Mouse (Mus musculus) liver, postnatal 0 days (tissue): Measurements from ENCODE around the gene Casp4.

ENCODE experiments used
- CTCF ChIP-seq: sonication (generic); IDR thresholded peaks from 2 replicates; pipeline ENCODE4 v1.5.1; 2016; ENCODE audit warnings: antibody characterized with exemption, low read depth
- EP300 ChIP-seq: IDR thresholded peaks from 2 replicates; pipeline ENCODE4 v1.6.1; 2016; ENCODE audit warnings: antibody characterized with exemption, low read depth, mild to moderate bottlenecking

DNA sequence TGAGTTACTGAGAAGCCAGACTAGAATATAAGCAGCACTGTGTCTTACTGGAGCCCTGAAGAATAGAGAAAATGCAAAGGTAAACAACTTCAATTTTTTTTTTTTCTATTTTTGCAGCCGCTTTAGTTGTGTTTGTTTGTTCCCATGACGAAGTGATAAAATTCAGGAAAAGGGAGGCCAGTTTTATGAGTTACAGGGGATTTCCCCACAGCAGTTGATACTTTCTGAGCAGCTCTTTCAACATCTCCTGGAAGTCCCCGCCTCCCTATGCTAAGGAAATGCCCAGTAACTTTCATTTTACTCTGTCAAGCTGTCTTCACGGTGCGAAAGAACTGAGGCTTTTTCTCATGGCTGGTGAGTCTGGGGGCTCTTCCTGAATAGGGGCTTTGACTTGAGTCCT, at the start of gene Casp4:
- TF ChIP-seq CTCF (no peak), EP300 (0 out of 2 replicates have a peak, but pooled peaks have one; percentile 26)
